Mouse (Mus musculus) natural killer cell, adult 2 months (primary cell): ENCODE measurements at regions not wholly inside any gene's neighbourhood (a gene's known extent, or its start where the extent isn't known, plus 50 kb on each side); places are given as distances from the start of the nearest gene placed in this dataset.

Experiments
- DNase-seq, 2 experiments: peaks; one replicate each; pipeline ENCODE4 v3.0.0; 2022; ENCODE audit warnings: low spot score in 2 of 2

DNA sequence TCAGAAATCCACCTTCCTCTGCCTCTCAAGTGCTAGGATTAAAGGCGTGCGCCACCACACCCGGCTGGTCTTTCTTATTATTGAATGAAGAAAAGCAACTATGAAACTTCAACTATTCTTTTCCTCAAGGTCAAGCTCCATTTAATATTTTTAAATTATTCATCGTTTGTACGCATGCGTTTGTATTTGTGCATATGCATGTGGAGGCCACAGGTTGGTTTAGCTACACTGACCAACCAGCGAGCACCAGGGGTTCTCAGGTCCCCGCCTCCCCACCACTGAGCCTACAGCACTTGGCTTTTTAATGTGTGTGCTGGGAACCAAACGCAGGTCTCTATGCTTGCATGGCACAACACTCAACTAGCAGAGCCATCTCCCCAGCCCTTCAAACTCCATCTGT lies 51.0 kb upstream of the Tmem252 start:
- no peak for DNase-seq

DNA sequence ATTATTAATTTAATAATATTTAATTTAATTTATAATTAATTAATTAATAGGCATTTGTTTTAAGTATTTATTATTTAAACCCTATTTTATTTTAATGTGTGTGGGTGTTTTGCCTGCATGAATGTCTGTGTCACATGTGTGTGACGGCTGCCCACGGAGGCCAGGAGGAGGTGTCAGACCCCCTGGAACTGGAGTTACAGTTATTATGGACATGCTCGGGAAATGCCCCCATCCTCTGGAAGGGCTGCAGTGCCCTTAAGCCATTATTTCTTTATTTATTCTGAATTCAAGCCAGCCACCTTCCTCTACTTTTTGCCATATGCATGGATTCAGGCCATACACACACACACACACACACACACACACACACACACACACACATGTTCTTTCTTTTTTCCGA lies 51.5 kb upstream of the Tmem252 start:
- no peak for DNase-seq

DNA sequence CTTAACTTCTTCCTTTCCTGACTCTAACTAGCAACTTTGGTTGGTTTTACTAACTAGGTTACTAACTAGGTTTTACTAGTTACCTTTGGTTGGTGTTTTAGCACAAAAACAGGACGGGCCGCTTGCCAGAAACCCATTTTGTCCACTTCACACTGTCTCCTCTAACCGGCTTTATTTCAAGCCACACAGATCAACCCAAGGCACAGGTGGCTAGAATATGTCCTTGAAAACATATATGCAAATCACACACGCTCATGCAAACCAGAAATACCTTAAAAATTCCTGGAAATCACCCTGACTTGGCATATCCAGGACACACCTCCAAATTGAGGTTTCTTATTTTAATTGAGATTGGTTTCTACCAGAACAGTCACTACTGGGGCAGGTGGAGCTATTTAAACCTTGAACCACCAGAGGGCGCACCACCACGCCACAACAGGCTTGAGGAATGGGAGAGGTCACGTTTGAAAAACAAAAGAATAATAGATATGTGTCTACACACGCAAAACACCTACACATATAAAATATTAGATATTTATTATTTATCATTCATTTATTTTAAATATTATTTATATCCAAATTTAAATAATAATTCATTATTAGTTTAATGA lies 52.1 kb upstream of the Tmem252 start:
- DNase-seq, result peak; percentile 53 to 75

DNA sequence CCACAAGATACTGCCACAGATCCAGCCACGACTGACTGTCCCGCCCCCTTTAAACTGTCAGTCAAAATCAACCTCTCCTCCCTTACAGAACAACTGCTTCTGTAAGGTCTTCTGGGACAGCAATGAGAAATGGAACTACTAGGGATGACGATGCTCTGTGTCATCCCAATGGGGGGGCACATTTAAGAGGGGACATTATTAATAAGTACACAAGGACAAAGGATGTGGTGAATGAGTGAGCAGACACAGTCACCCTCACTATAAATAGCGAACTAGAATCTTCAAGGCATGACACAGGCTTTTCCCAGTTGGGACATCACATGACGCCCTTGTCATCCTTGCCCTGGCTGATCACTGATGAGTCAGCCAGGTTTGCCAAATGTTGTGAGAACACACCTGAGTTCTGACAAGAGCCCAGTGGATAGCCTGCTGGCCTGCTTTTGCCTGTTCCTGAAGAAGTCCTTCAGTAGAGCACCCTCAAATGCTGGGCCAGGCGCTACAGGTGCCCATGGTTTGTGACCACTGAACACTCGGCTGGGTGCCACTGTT lies 58.0 kb upstream of the Tmem252 start:
- DNase-seq, result peak in 1 of 2 experiments; percentile 9

DNA sequence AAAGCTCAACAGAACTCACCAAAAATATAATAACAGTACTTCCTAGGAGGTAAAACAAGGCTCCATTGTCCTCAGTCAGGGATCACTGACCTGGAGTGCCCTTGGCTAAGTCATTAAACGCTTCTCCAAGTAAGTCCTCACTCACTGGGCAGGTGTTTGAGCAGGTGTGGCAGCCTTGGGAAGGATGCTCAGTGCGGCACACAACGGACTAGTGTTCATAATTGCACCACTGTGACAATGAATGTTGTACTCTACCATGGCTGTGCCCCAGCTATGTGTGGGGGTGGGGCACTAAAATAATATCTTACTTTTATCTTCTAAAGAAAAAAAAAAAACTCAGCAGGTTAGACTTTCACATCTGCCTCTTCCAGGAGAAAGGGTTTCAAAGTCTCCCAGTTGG lies 52.2 kb upstream of the Pip5k1b start:
- DNase-seq, result no peak

DNA sequence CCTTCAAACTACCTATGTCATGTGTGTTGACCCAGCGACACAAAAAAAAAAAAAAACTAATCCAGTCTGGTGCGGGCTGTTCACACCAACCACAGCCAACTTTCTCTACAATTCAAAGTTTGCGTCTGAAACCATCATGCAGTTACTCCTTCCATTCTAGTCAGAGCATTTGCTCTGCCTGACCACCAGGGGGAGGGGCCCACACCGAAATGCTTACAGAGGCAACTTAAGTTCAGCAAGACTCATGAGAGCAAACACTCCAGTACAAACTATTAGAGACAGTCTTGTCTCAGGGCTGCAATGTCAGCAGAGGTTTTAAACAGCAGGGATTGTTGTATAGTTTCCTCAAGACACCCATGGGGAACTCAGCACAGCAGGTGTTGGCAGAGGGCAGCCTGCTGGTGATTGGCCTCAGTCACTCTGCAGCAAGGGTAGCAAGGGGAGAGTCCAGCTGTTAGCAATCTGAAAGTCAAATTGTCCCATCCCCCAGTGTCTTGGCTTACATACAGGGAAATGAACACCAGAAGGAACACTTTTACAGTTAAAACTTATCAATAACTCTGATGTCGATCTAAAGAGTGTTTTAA lies 50.8 kb upstream of the Pip5k1b start:
- peak in 1 of 2 experiments; percentile 24 for DNase-seq
